Mouse (Mus musculus) limb, embryonic 11.5 days (tissue): ENCODE results near the gene Gm10300. TPM values are rescaled to one million over a fixed set of nuclear protein-coding genes. Genes with fewer than 3 reads are reported as not detected.

Source experiments
- ATAC-seq: fragments of 200-750 bp; cut with Nextera tagmentation; 2 replicates; pipeline ENCODE4 v1.8.0; 2017; ENCODE audit warnings: low read depth; ENCODE audit not compliant: insufficient number of reproducible peaks, low FRiP score, low TSS enrichment
- DNase-seq: peaks from one replicate; pipeline ENCODE4 v3.0.0-alpha.2; 2015; ENCODE audit warnings: low spot score
- H3K27ac ChIP-seq: fragments of 300-500 bp; sonication (generic); replicated peaks from 2 replicates; pipeline ENCODE4 v1.5.1; 2014; ENCODE audit warnings: low read depth, mild to moderate bottlenecking, low read length
- H3K27me3 ChIP-seq: fragments of 300-500 bp; sonication (generic); 2 replicates; pipeline ENCODE4 v1.6.1; 2014; ENCODE audit warnings: mild to moderate bottlenecking, low read length, mixed read lengths; ENCODE audit not compliant: control insufficient read depth, insufficient read depth
- H3K36me3 ChIP-seq: fragments of 300-500 bp; sonication (generic); 2 replicates; pipeline ENCODE4 v1.6.1; 2014; ENCODE audit warnings: mild to moderate bottlenecking, low read length, moderate library complexity, mixed read lengths; ENCODE audit not compliant: control insufficient read depth, insufficient read depth
- H3K4me1 ChIP-seq: fragments of 300-500 bp; sonication (generic); 2 replicates; pipeline ENCODE4 v1.6.1; 2014; ENCODE audit warnings: low read length, mixed read lengths; ENCODE audit not compliant: control insufficient read depth, insufficient read depth
- H3K4me2 ChIP-seq: fragments of 300-500 bp; sonication (generic); 2 replicates; pipeline ENCODE4 v1.6.1; 2014; ENCODE audit warnings: low read depth, mild to moderate bottlenecking, moderate library complexity; ENCODE audit not compliant: severe bottlenecking
- H3K4me3 ChIP-seq: fragments of 300-500 bp; sonication (generic); 2 replicates; pipeline ENCODE4 v1.5.1; 2014; ENCODE audit warnings: low read depth, low read length
- H3K9ac ChIP-seq: fragments of 300-500 bp; sonication (generic); 2 replicates; pipeline ENCODE4 v1.6.1; 2014; ENCODE audit warnings: mild to moderate bottlenecking, low read length
- H3K9me3 ChIP-seq: fragments of 300-500 bp; sonication (generic); 2 replicates; pipeline ENCODE4 v1.6.1; 2016; ENCODE audit warnings: low read length; ENCODE audit not compliant: control insufficient read depth
- WGBS: fragments of 180-500 bp; shearing (Covaris S2); extraction: QIAGEN DNeasy Blood & Tissue Kit; methylation state at CpG from one replicate; pipeline ENCODE4 v1.1.7; 2014; 5-methylcytosine and 5-hydroxymethylcytosine counted together
- polyA plus RNA-seq: library from polyadenylated mRNA; unstranded; fragments of >200 nt; fragmentation: Nextera tagmentation; extraction: Ambion mirVana; gene quantifications from 2 replicates; pipeline ENCODE4 v1.2.1, GENCODE M21; 2014

Gm10300 gene
- polyA plus RNA-seq, 1 experiment from 2014 or later: not detected

DNA sequence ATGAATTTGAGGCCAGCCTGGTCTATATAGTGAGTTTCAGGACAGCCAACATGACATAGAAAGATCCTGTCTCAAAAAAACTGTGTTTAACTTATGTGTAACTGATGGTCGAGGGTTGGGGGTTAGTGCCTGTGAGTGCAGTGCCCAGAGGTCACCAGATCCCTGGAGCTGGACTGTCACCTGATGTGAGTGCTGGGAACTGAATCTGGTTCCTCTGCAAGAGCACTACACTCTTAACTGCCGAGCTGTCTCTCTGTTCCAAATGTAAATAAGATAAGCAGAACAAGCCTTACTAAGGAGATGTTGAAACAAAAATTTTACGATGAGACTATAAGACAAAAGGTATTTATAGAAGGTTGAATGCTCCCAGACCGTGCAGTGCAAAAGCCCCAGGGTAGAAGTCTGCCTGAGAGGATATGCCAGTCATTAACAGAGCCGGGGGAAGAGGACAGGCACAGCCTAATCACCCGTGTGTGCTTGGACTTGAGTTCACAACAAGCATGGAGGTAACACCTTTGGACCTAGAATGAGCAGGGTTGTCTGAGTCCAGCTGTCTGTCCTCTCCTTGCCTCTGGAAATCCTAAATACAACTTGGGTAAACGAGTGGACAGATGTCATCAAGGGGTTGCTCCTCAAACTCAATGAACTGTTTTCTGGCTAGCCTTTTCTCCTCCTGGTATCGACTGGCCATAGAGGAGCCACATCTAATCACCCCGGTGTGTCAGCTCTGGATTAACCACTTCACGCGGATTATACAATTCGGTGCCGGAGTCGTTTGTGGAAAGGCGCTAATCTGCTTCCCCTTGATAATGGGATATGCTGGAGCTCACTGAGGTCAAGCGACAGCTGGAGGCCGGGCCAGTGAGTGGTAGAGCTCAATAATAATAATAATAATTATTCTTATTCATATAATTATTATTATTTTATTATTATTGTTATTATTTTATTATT lies 11.3 kb upstream of the Gm10300 start:
- ATAC-seq: no peak
- H3K27ac ChIP-seq: no peak overlapping the region
- 73% methylated on average over 17 of the region's 17 CpGs for WGBS

GRCm38 (mm10) chr4:132064550-132064949 lies 9.9 kb upstream of the Gm10300 start:
- Histone ChIP-seq H3K4me3 (no peak overlapping the region), H3K36me3 (no peaks in the 10 kb centered on the region), H3K9ac (no peak overlapping the region), H3K27ac (no peak overlapping the region), H3K9me3 (no peaks in the 10 kb centered on the region), H3K27me3 (no peaks in the 10 kb centered on the region), H3K4me2 (no peak overlapping the region), H3K4me1 (no peaks in the 10 kb centered on the region)
- 88% methylated on average over 5 of the region's 5 CpGs for WGBS
- DNase-seq (no peak), ATAC-seq (no peak)

More for the DNA sequence above, 11.3 kb upstream of the Gm10300 start:
- Histone ChIP-seq H3K9me3 (no peaks in the 10 kb centered on the region), H3K4me2 (no peak overlapping the region), H3K27me3 (no peaks in the 10 kb centered on the region), H3K4me1 (no peaks in the 10 kb centered on the region), H3K4me3 (no peak overlapping the region), H3K36me3 (no peaks in the 10 kb centered on the region), H3K9ac (no peak overlapping the region)
- no peak for DNase-seq

DNA sequence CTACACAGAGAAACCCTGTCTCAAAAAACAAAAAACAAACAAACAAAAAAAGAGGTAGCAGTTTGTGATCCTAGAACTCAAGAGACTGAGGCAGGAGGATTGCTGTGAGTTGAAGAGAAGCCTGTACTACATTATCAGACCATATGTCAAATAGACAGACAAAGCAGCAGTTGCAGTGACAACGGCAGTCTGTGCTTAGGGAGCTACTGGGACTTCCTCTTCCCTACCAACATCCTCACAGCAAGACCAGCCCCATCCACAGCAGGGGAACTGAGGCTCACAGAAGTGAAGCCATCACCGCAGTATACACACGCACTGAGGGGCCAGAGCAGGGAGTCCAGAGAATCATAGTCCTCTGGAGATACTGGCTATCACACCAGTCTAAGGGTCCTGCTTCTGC lies 8.9 kb upstream of the Gm10300 start:
- Histone ChIP-seq H3K27ac (no peak overlapping the region), H3K9ac (no peak overlapping the region), H3K27me3 (no peaks in the 10 kb centered on the region), H3K4me3 (no peak overlapping the region), H3K9me3 (no peaks in the 10 kb centered on the region), H3K4me2 (no peak overlapping the region), H3K36me3 (no peaks in the 10 kb centered on the region), H3K4me1 (no peaks in the 10 kb centered on the region)
- WGBS: 76% methylated on average over 3 of the region's 3 CpGs
- DNase-seq (no peak), ATAC-seq (no peak)

DNA sequence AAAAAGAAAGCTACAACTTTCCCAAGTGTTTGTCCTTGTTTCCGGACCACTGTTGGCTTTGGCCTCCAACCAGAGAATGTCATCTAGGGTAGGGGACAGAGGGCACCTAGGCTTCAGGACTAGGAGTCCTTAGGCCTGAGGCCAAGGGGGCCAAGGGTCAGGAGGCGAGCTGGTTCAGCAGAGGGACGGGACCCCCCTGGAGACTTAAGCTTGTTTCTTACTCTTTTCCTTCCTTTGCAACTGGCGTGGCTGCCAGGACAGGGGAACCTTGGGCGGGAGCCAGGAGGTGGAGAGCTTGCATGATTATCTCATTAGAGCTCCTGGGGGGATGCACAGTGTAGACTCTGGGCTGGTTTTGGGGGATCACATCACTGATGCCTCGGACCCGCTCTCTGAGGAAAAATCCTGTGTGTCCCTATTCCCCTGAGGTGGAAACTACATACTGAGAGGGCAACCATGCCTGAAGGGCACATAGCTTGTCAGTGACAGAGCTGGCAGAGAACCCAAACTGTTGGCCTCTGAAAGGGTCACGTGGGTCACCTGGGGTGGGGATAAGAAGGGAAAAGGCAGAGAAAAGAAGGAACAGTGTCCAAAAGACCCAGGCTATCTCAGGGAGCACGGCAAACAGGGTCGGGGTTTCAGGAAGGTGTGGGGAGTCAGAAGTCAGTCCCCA lies 8.3 kb upstream of the Gm10300 start:
- H3K4me1 ChIP-seq: no peaks in the 10 kb centered on the region
- H3K4me3 ChIP-seq: no peak overlapping the region
- no peak overlapping the region for H3K4me2 ChIP-seq
- H3K36me3 ChIP-seq: no peaks in the 10 kb centered on the region
- H3K27ac ChIP-seq: no peak overlapping the region
- WGBS: 75% methylated on average over 10 of the region's 10 CpGs
- ATAC-seq (no peak), DNase-seq (no peak)
- no peaks in the 10 kb centered on the region for H3K9me3 ChIP-seq
- no peaks in the 10 kb centered on the region for H3K27me3 ChIP-seq
- H3K9ac ChIP-seq: no peak overlapping the region

- no peaks in the 10 kb centered on the region for H3K27me3 ChIP-seq
- no peaks in the 10 kb centered on the region for H3K9me3 ChIP-seq
- WGBS: 83% methylated on average over 14 of the region's 14 CpGs
- H3K4me1 ChIP-seq: no peaks in the 10 kb centered on the region
- no peak overlapping the region for H3K4me2 ChIP-seq
- no peaks in the 10 kb centered on the region for H3K36me3 ChIP-seq
- no peak for ATAC-seq
- H3K9ac ChIP-seq: no peak overlapping the region
- H3K4me3 ChIP-seq: no peak overlapping the region
- H3K27ac ChIP-seq: no peak overlapping the region
- no peak for DNase-seq
Observed at GRCm38 (mm10) chr4:132067112-132067937, 7.2 kb upstream of the Gm10300 start.

DNA sequence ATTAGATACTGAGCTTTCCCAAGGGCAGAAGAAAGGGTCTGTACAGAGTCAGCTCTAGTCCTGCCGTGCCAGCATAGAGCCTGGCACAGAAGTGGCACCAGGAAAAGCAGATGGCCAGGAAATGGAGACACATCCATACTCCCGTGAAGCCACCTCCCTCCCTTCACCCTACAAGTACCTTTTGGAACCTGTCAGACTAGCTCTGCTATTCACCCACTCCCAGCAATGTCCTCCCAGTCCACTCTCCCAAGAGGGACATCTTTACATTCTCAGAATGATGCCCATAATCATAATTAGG lies 6.6 kb upstream of the Gm10300 start:
- Histone ChIP-seq H3K9ac (no peak overlapping the region), H3K9me3 (no peaks in the 10 kb centered on the region), H3K4me1 (no peaks in the 10 kb centered on the region), H3K27ac (no peak overlapping the region), H3K36me3 (no peaks in the 10 kb centered on the region), H3K4me3 (no peak overlapping the region), H3K4me2 (no peak overlapping the region), H3K27me3 (no peaks in the 10 kb centered on the region)
- WGBS: 77% methylated on average over 2 of the region's 2 CpGs
- ATAC-seq (no peak), DNase-seq (no peak)

DNA sequence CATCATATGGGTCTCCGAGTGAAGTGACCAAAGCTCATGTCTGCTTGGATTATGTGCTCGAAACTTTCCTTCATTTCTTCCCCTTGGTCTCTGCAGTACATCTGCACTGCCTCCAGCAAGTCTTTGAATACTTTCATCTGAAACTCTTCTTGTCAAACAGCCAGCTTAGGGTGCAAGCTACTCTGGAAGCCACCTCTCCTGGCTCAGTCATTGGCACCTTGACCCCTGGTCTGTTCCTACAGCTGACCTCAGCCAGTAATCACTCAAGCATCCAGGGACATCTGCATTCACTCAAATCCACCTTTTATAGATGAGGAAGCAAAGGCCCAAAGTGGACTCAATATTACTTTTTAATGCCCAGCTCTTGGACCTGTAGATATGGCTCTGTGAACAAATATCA lies 2.8 kb upstream of the Gm10300 start:
- DNase-seq: no peak
- H3K36me3 ChIP-seq: no peaks in the 10 kb centered on the region
- no peak overlapping the region for H3K4me3 ChIP-seq
- no peaks in the 10 kb centered on the region for H3K9me3 ChIP-seq
- no peak for ATAC-seq
- H3K4me2 ChIP-seq: no peak overlapping the region
- no peak overlapping the region for H3K9ac ChIP-seq
- H3K27ac ChIP-seq: no peak overlapping the region
- peaks cover 4% of the 10 kb centered on the region; the same call in 1 of the 2 replicates for H3K4me1 ChIP-seq
- no peaks in the 10 kb centered on the region for H3K27me3 ChIP-seq
- 92% methylated on average over 2 of the region's 2 CpGs for WGBS

GRCm38 (mm10) chr4:132072156-132072555 lies 2.3 kb upstream of the Gm10300 start:
- Histone ChIP-seq H3K4me1 (peaks cover 4% of the 10 kb centered on the region; the same call in 1 of the 2 replicates), H3K36me3 (no peaks in the 10 kb centered on the region), H3K4me2 (no peak overlapping the region), H3K27ac (no peak overlapping the region), H3K27me3 (no peaks in the 10 kb centered on the region), H3K4me3 (no peak overlapping the region), H3K9me3 (no peaks in the 10 kb centered on the region), H3K9ac (no peak overlapping the region)
- no peak for DNase-seq
- 67% methylated on average over 3 of the region's 3 CpGs for WGBS
- ATAC-seq: no peak
